Comparison of ENCODE assay signal across 46 mouse cellular contexts in genomic region chr19:12813883-12814282, GRCm38 (mm10). TPM values are rescaled to one million over a fixed set of nuclear protein-coding genes. Genes with fewer than 3 reads are reported as not detected.
"Had no signal": no experiment of that assay in that cellular context is flagged by ENCODE, and none has a peak within 500 bp of the region (broad histone marks: within the 10 kb centered on the region; RNA-seq: fewer than 3 reads in every experiment).

No protein-coding gene starts in this region.

- H3K9ac ChIP-seq: limb, embryonic 12.5 days; limb, embryonic 13.5 days; limb, embryonic 15.5 days; liver, embryonic 12.5 days; liver, embryonic 13.5 days; liver, embryonic 14.5 days; liver, embryonic 15.5 days; liver, postnatal 0 days; lung, embryonic 14.5 days; lung, embryonic 15.5 days; midbrain, embryonic 12.5 days; midbrain, embryonic 13.5 days; midbrain, embryonic 15.5 days had no signal

- DNase-seq: left cerebral cortex, postnatal 4 days; liver; liver, embryonic 13.5 days; liver, postnatal 0 days; lung, adult 18-20 months; lung, adult 2 months; lung, embryonic 14.5 days; lung, postnatal 10 days; lung, postnatal 14 days; lung, postnatal 36 days; lung, postnatal 4 days; midbrain, embryonic 14.5 days had no signal

- H3K36me3 ChIP-seq: limb, embryonic 12.5 days; limb, embryonic 13.5 days; limb, embryonic 15.5 days; liver, embryonic 12.5 days; liver, embryonic 13.5 days; liver, embryonic 15.5 days; lung, embryonic 15.5 days; midbrain, embryonic 10.5 days; midbrain, embryonic 12.5 days; midbrain, embryonic 13.5 days; midbrain, embryonic 15.5 days had no signal

- H3K9me3 ChIP-seq: limb, embryonic 12.5 days; limb, embryonic 13.5 days; limb, embryonic 15.5 days; liver, embryonic 12.5 days; liver, embryonic 13.5 days; liver, embryonic 15.5 days; lung, embryonic 15.5 days; megakaryocyte, embryonic 14.5 days; midbrain, embryonic 10.5 days; midbrain, embryonic 12.5 days; midbrain, embryonic 13.5 days; midbrain, embryonic 15.5 days had no signal

- H3K4me2 ChIP-seq: limb, embryonic 12.5 days; limb, embryonic 13.5 days; limb, embryonic 15.5 days; liver, embryonic 11.5 days; liver, embryonic 12.5 days; liver, embryonic 13.5 days; liver, embryonic 15.5 days; lung, embryonic 14.5 days; lung, embryonic 15.5 days; midbrain, embryonic 11.5 days; midbrain, embryonic 12.5 days; midbrain, embryonic 13.5 days; midbrain, embryonic 15.5 days had no signal

- H3K4me1 ChIP-seq: limb, embryonic 12.5 days; limb, embryonic 13.5 days; limb, embryonic 15.5 days; liver, embryonic 15.5 days; lung, embryonic 15.5 days; midbrain, embryonic 10.5 days; midbrain, embryonic 12.5 days; midbrain, embryonic 13.5 days; midbrain, embryonic 15.5 days had no signal

- H3K27ac ChIP-seq: limb, embryonic 12.5 days; limb, embryonic 13.5 days; limb, embryonic 15.5 days; liver, embryonic 12.5 days; liver, embryonic 13.5 days; liver, embryonic 14.5 days; liver, embryonic 15.5 days; lung, embryonic 15.5 days; macrophage; midbrain, embryonic 10.5 days; midbrain, embryonic 12.5 days; midbrain, embryonic 13.5 days; midbrain, embryonic 15.5 days had no signal

- H3K4me3 ChIP-seq: limb, embryonic 12.5 days; limb, embryonic 13.5 days; limb, embryonic 15.5 days; liver, embryonic 12.5 days; liver, embryonic 13.5 days; liver, embryonic 15.5 days; lung, embryonic 15.5 days; megakaryocyte, embryonic 14.5 days; midbrain, embryonic 10.5 days; midbrain, embryonic 12.5 days; midbrain, embryonic 13.5 days; midbrain, embryonic 15.5 days; myocyte had no signal

- H3K27me3 ChIP-seq: limb, embryonic 12.5 days; limb, embryonic 13.5 days; limb, embryonic 15.5 days; liver, embryonic 12.5 days; liver, embryonic 13.5 days; liver, embryonic 15.5 days; lung, embryonic 15.5 days; megakaryocyte, embryonic 14.5 days; midbrain, embryonic 12.5 days; midbrain, embryonic 13.5 days; midbrain, embryonic 15.5 days had no signal

RNA-seq across cellular contexts. Expression of gene Gm5244, which starts 32.6 kb away (rescaled TPM):
- total RNA-seq: left cerebral cortex, adult 8-10 months; left cerebral cortex, postnatal 10 days; left cerebral cortex, postnatal 14 days; left cerebral cortex, postnatal 25 days; left cerebral cortex, postnatal 36 days; left cerebral cortex, postnatal 4 days; liver, adult 2 months; megakaryocyte progenitor cell, adult 5-6 weeks; megakaryocyte, adult 5-6 weeks; megakaryocyte-erythroid progenitor cell, adult 5-6 weeks; midbrain, postnatal 0 days; monocyte, adult 5-6 weeks had no signal
- polyA plus RNA-seq: limb, embryonic 11.5 days; limb, embryonic 12.5 days; limb, embryonic 13.5 days; limb, embryonic 14.5 days; limb, embryonic 15.5 days; liver, adult 2 months; liver, embryonic 11.5 days; liver, embryonic 12.5 days; liver, embryonic 13.5 days; liver, embryonic 14.5 days; liver, embryonic 15.5 days; liver, embryonic 16.5 days; liver, postnatal 0 days; lung, adult 2 months; lung, embryonic 14.5 days; lung, embryonic 15.5 days; lung, embryonic 16.5 days; lung, postnatal 0 days; macrophage; midbrain, embryonic 10.5 days; midbrain, embryonic 11.5 days; midbrain, embryonic 12.5 days; midbrain, embryonic 13.5 days; midbrain, embryonic 14.5 days; midbrain, embryonic 15.5 days; midbrain, embryonic 16.5 days; midbrain, postnatal 0 days; myocyte; neural tube, embryonic 11.5 days had no signal

RNA-seq across cellular contexts. Expression of gene Olfr1444, which starts 43.2 kb away (rescaled TPM):
- total RNA-seq: left cerebral cortex, adult 8-10 months; left cerebral cortex, postnatal 10 days; left cerebral cortex, postnatal 14 days; left cerebral cortex, postnatal 25 days; left cerebral cortex, postnatal 36 days; left cerebral cortex, postnatal 4 days; liver, adult 2 months; megakaryocyte progenitor cell, adult 5-6 weeks; megakaryocyte-erythroid progenitor cell, adult 5-6 weeks; midbrain, postnatal 0 days; monocyte, adult 5-6 weeks had no signal
- polyA plus RNA-seq: limb, embryonic 11.5 days; limb, embryonic 12.5 days; limb, embryonic 13.5 days; limb, embryonic 14.5 days; limb, embryonic 15.5 days; liver, adult 2 months; liver, embryonic 11.5 days; liver, embryonic 12.5 days; liver, embryonic 13.5 days; liver, embryonic 14.5 days; liver, embryonic 15.5 days; liver, embryonic 16.5 days; liver, postnatal 0 days; lung, adult 2 months; lung, embryonic 14.5 days; lung, embryonic 15.5 days; lung, embryonic 16.5 days; lung, postnatal 0 days; midbrain, embryonic 10.5 days; midbrain, embryonic 11.5 days; midbrain, embryonic 12.5 days; midbrain, embryonic 13.5 days; midbrain, embryonic 14.5 days; midbrain, embryonic 15.5 days; midbrain, embryonic 16.5 days; midbrain, postnatal 0 days; myocyte; neural tube, embryonic 11.5 days had no signal

RNA-seq across cellular contexts. Expression of gene Cntf, which starts 48.5 kb away (rescaled TPM):
- polyA plus RNA-seq: midbrain, embryonic 14.5 days had no signal
